Mouse (Mus musculus) cortical plate, adult 2 months (tissue): ENCODE measurements around the gene Slc30a3. TPM values are rescaled to one million over a fixed set of nuclear protein-coding genes. Genes with fewer than 3 reads are reported as not detected.

Source experiments
- H3K27ac ChIP-seq: fragments of 200-500 bp; 2 replicates; pipeline ENCODE4 v1.5.1; 2012; ENCODE audit warnings: low read length, control low read depth, inconsistent platforms; ENCODE audit not compliant: insufficient read depth
- H3K4me1 ChIP-seq: fragments of 200-500 bp; 2 replicates; pipeline ENCODE4 v1.6.1; 2011; ENCODE audit warnings: low read length; ENCODE audit not compliant: control insufficient read depth, insufficient read depth
- H3K4me3 ChIP-seq: fragments of 200-500 bp; 2 replicates; pipeline ENCODE4 v1.5.1; 2011; ENCODE audit warnings: mild to moderate bottlenecking, low read length, control low read depth; ENCODE audit not compliant: insufficient read depth
- CTCF ChIP-seq: fragments of 200-500 bp; IDR thresholded peaks from 2 replicates; pipeline ENCODE4 v1.5.1; 2011; ENCODE audit warnings: mild to moderate bottlenecking, control low read depth, low read length; ENCODE audit not compliant: insufficient read depth; ENCODE audit errors: extremely low read depth
- POLR2A ChIP-seq: fragments of 200-500 bp; IDR thresholded peaks from 2 replicates; pipeline ENCODE4 v1.6.1; 2011; ENCODE audit warnings: mild to moderate bottlenecking, low read length, control low read depth; ENCODE audit not compliant: insufficient read depth; ENCODE audit errors: extremely low read depth
- polyA plus RNA-seq: library from polyadenylated mRNA; depleted of rRNA; stranded (reverse); fragments of >200 nt; gene quantifications from 2 replicates; pipeline ENCODE4 v1.2.3, GENCODE M21; 2012; rRNA removed

The Slc30a3 gene
- 185 and 189 TPM in 2 replicates for polyA plus RNA-seq

DNA sequence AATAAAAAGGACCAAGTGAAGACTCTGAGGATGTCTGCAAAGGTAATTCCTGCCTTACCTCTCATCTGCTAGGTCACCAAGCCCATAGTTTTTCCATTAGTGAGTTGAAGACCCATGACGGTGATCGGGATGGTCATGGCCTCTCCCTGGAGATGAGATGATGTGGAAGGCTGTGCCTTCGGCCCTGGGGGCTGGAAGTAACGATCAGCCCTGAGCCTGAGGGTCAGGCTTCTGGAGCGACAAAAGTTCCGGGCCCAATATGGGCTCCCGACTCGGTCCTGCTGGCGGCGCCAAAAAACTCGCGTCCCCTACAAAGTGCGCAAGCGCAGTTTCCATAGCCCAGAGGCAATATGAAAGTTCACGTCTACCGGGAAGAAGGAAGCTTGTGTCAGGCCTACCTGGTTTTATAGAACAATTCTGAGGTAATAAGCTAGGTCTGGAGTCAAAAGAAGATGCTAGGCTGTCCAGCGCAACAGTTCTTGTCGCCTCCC, at the start of gene Slc30a3:
Slc30a3 (minus strand) TSS at position 238 of the 491 bp plus-strand sequence.
- no peaks in the 10 kb centered on the region for H3K4me1 ChIP-seq
- no peak within 1 kb of the TSS for H3K27ac ChIP-seq
- no peak for TF ChIP-seq CTCF
- no peak for TF ChIP-seq POLR2A
- H3K4me3 ChIP-seq: no peak within 1 kb of the TSS

DNA sequence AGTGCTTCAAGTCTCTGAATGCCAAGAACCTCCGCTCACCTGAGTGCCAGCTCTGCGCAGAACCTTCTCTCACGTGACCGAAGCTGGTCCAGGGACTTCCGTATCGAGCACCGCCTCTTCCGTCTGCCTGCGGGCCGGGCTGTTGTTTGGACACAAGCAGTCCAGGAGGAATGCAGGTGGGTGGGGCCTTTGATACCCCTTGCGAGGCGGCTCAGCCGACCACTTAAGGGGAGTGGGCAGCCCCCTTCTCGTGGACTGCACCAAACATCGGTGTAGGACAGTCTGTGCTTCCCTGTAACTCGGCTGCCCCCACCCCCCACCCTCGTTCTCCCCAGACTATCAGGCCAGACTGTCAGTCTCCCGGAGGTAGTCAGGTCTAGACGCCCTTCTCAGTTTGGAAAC, 46.1 kb upstream of the Slc30a3 start, which contains the start of gene Mpv17:
Mpv17 (minus strand) TSS at position 100 of the 402 bp plus-strand sequence.
- H3K27ac ChIP-seq: peak within 1 kb of the TSS; percentile 74
- no peak for TF ChIP-seq CTCF
- peak; percentile 89 for TF ChIP-seq POLR2A
- H3K4me3 ChIP-seq: peak within 1 kb of the TSS; percentile 74
- peaks cover 4% of the 10 kb centered on the region for H3K4me1 ChIP-seq

GRCm38 (mm10) chr5:31153516-31154151, 45.6 kb upstream of the Slc30a3 start:
- Histone ChIP-seq H3K27ac (peak overlapping the region; percentile 74; the same call in 1 of the 2 replicates), H3K4me3 (peak overlapping the region; percentile 74), H3K4me1 (peaks cover 4% of the 10 kb centered on the region)
- TF ChIP-seq POLR2A: no peak
- no peak for TF ChIP-seq CTCF

- Histone ChIP-seq H3K4me1 (peaks cover 4% of the 10 kb centered on the region), H3K4me3 (no peak overlapping the region), H3K27ac (no peak overlapping the region)
- no peak for TF ChIP-seq CTCF
- no peak for TF ChIP-seq POLR2A
Measured at GRCm38 (mm10) chr5:31151746-31152145, 43.7 kb upstream of the Slc30a3 start.

DNA sequence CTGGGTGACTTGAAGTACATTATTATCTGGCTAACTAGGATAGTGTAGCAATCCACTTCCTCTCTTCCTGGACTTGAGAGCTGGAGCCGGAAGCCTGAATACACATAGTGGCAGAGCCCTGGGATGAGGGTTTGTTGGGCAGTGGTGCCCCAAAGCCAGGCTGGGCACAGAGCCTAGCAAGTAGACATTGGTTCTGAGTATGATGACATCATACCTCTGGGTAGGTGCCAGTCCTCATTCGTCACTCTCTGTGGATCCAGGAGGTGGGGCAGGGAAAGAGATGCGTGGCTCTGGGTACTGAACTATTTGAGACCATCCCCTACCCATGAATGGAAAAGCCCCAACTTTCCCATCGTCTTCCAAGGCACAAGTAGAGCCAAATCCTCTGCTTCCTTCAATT, 41.7 kb upstream of the Slc30a3 start:
- Histone ChIP-seq H3K4me3 (no peak overlapping the region), H3K27ac (no peak overlapping the region), H3K4me1 (peaks cover 4% of the 10 kb centered on the region)
- TF ChIP-seq POLR2A: no peak

GRCm38 (mm10) chr5:31138968-31139425, 31.0 kb upstream of the Slc30a3 start:
- H3K27ac ChIP-seq: no peak overlapping the region
- peak overlapping the region; percentile 29; the same call in 1 of the 2 replicates for H3K4me3 ChIP-seq
- H3K4me1 ChIP-seq: no peaks in the 10 kb centered on the region
- TF ChIP-seq POLR2A: no peak
- TF ChIP-seq CTCF: no peak

GRCm38 (mm10) chr5:31138241-31138967, 30.4 kb upstream of the Slc30a3 start, which contains the start of gene Ucn:
Gene Ucn (minus strand): TSS chr5:31138829.
- Histone ChIP-seq H3K4me3 (peak within 1 kb of the TSS; percentile 29), H3K27ac (no peak within 1 kb of the TSS), H3K4me1 (no peaks in the 10 kb centered on the region)
- TF ChIP-seq CTCF: no peak
- no peak for TF ChIP-seq POLR2A

DNA sequence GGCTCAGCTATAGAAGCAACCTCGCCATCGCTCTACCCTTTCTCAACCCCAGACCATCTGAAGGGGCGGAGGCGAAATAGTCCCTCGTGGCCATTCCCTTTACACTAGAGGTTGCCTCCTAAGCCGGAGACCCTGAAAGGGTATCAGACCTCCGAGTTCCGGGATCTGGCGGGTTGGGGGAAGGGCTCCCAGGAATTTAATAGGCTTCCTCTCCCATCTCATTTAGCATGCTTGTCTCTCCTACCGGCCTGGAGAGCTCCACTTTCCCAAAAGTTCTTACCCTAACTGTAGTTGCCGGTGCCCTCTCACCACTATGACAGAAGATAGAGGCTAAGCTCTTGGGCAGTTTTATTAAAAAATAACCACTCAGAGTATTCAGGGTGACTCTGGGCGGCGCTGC, 29.6 kb upstream of the Slc30a3 start:
- Histone ChIP-seq H3K4me1 (no peaks in the 10 kb centered on the region), H3K27ac (no peak overlapping the region), H3K4me3 (peak overlapping the region; percentile 29)
- TF ChIP-seq CTCF (no peak), POLR2A (no peak)

DNA sequence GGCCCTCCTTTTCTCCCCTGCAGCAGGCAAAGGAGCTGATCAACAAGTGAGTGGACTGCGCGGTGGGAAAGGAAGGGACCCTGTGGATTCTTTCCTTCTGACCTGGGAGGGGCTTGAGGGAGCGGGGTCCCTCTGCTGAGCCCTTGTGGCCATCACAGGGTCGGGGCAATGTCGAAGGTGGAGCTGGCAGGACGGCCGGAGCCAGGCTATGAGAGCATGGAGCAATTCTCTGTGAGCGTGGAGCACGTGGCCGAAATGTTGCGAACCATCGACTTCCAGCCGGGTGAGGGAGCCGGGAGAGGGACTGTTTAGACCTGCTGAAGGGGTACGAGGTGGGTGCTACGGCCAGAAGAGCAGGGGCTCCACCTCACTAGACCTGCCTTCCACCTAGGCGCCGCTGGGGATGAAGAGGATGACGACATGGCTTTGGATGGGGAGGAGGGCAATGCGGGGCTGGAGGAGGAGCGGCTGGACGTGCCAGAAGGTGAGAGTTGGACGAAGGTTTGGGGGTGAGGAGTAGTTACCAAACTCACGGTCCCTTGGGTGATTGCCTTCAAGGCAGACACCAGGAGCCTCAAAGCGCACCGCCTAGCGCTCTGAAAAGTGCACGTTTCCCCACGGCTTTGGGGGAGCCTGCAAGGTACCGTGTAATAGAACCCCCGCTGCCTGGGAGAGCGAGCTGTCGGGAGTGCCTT, 28.8 kb upstream of the Slc30a3 start:
- no peak for TF ChIP-seq CTCF
- no peak for TF ChIP-seq POLR2A
- Histone ChIP-seq H3K27ac (no peak overlapping the region), H3K4me3 (peak overlapping the region; percentile 29; the same call in 1 of the 2 replicates), H3K4me1 (no peaks in the 10 kb centered on the region)
